Mouse (Mus musculus): ENCODE data around the gene Acot7. TPM values are rescaled to one million over a fixed set of nuclear protein-coding genes. Genes with fewer than 3 reads are reported as not detected.

The Acot7 gene
- polyA plus RNA-seq, 1 experiment, result 32.0 TPM

- H3K4me1 ChIP-seq (ENCODE audit: control insufficient read depth, insufficient read depth, low read length), result no peaks in the 10 kb centered on the region; the same call in 1 of the 2 replicates
- TF ChIP-seq POLR2A (IDR thresholded peaks at IDR 0.05; ENCODE audit: borderline replicate concordance, control insufficient read depth, low read depth, low read length) (no peak), CTCF (IDR thresholded peaks at IDR 0.05; ENCODE audit: control insufficient read depth, insufficient read depth, low read length) (no peak)
- no peak overlapping the region for H3K4me3 ChIP-seq (replicated peaks; ENCODE audit: control insufficient read depth, low read depth, low read length)
- WGBS, result 67% methylated on average over 8 of the region's 8 CpGs
- H3K27ac ChIP-seq (ENCODE audit: control insufficient read depth, insufficient read depth, low read depth, low read length, poor library complexity), result no peak overlapping the region
Observed at GRCm38 (mm10) chr4:152168052-152168451, 9.9 kb upstream of the Acot7 start.

- H3K27ac ChIP-seq (ENCODE audit: control insufficient read depth, insufficient read depth, low read depth, low read length, poor library complexity), result no peak overlapping the region
- TF ChIP-seq POLR2A (IDR thresholded peaks at IDR 0.05; ENCODE audit: borderline replicate concordance, control insufficient read depth, low read depth, low read length) (no peak), CTCF (IDR thresholded peaks at IDR 0.05; ENCODE audit: control insufficient read depth, insufficient read depth, low read length) (no peak)
- 78% methylated on average over 7 of the region's 7 CpGs for WGBS
- H3K4me3 ChIP-seq (replicated peaks; ENCODE audit: control insufficient read depth, low read depth, low read length), result no peak overlapping the region
- no peaks in the 10 kb centered on the region; the same call in 1 of the 2 replicates for H3K4me1 ChIP-seq (ENCODE audit: control insufficient read depth, insufficient read depth, low read length)
Observed at GRCm38 (mm10) chr4:152169103-152169502, 8.8 kb upstream of the Acot7 start.

GRCm38 (mm10) chr4:152170286-152170685 lies 7.6 kb upstream of the Acot7 start:
- TF ChIP-seq POLR2A (IDR thresholded peaks at IDR 0.05; ENCODE audit: borderline replicate concordance, control insufficient read depth, low read depth, low read length), result no peak
- TF ChIP-seq CTCF (IDR thresholded peaks at IDR 0.05; ENCODE audit: control insufficient read depth, insufficient read depth, low read length), result no peak
- Histone ChIP-seq H3K4me3 (replicated peaks; ENCODE audit: control insufficient read depth, low read depth, low read length) (no peak overlapping the region), H3K4me1 (ENCODE audit: control insufficient read depth, insufficient read depth, low read length) (no peaks in the 10 kb centered on the region; the same call in 1 of the 2 replicates), H3K27ac (ENCODE audit: control insufficient read depth, insufficient read depth, low read depth, low read length, poor library complexity) (no peak overlapping the region)
- WGBS, result 82% methylated on average over 10 of the region's 10 CpGs

GRCm38 (mm10) chr4:152171543-152171942 lies 6.4 kb upstream of the Acot7 start:
- Histone ChIP-seq H3K4me1 (ENCODE audit: control insufficient read depth, insufficient read depth, low read length) (no peaks in the 10 kb centered on the region; the same call in 1 of the 2 replicates), H3K27ac (ENCODE audit: control insufficient read depth, insufficient read depth, low read depth, low read length, poor library complexity) (no peak overlapping the region), H3K4me3 (replicated peaks; ENCODE audit: control insufficient read depth, low read depth, low read length) (no peak overlapping the region)
- peak; percentile 36; the same call in 1 of the 2 replicates for TF ChIP-seq CTCF (IDR thresholded peaks at IDR 0.05; ENCODE audit: control insufficient read depth, insufficient read depth, low read length)
- TF ChIP-seq POLR2A (IDR thresholded peaks at IDR 0.05; ENCODE audit: borderline replicate concordance, control insufficient read depth, low read depth, low read length), result no peak
- 72% methylated on average over 6 of the region's 6 CpGs for WGBS

GRCm38 (mm10) chr4:152173041-152173440 lies 4.9 kb upstream of the Acot7 start:
- TF ChIP-seq POLR2A (IDR thresholded peaks at IDR 0.05; ENCODE audit: borderline replicate concordance, control insufficient read depth, low read depth, low read length) (no peak), CTCF (IDR thresholded peaks at IDR 0.05; ENCODE audit: control insufficient read depth, insufficient read depth, low read length) (peak; percentile 98)
- H3K4me3 ChIP-seq (replicated peaks; ENCODE audit: control insufficient read depth, low read depth, low read length), result no peak overlapping the region
- 1% methylated on average over 5 of the region's 5 CpGs for WGBS
- no peaks in the 10 kb centered on the region; the same call in 1 of the 2 replicates for H3K4me1 ChIP-seq (ENCODE audit: control insufficient read depth, insufficient read depth, low read length)
- no peak overlapping the region for H3K27ac ChIP-seq (ENCODE audit: control insufficient read depth, insufficient read depth, low read depth, low read length, poor library complexity)

- WGBS, result 63% methylated on average over 9 of the region's 9 CpGs
- H3K4me3 ChIP-seq (replicated peaks; ENCODE audit: control insufficient read depth, low read depth, low read length), result no peak overlapping the region
- TF ChIP-seq CTCF (IDR thresholded peaks at IDR 0.05; ENCODE audit: control insufficient read depth, insufficient read depth, low read length) (no peak), POLR2A (IDR thresholded peaks at IDR 0.05; ENCODE audit: borderline replicate concordance, control insufficient read depth, low read depth, low read length) (no peak)
- no peaks in the 10 kb centered on the region; the same call in 1 of the 2 replicates for H3K4me1 ChIP-seq (ENCODE audit: control insufficient read depth, insufficient read depth, low read length)
- no peak overlapping the region for H3K27ac ChIP-seq (ENCODE audit: control insufficient read depth, insufficient read depth, low read depth, low read length, poor library complexity)
Observed at GRCm38 (mm10) chr4:152173956-152174355, 4.0 kb upstream of the Acot7 start.

GRCm38 (mm10) chr4:152176638-152177037 lies 1.3 kb upstream of the Acot7 start:
- Histone ChIP-seq H3K4me1 (ENCODE audit: control insufficient read depth, insufficient read depth, low read length) (peaks cover 2% of the 10 kb centered on the region; the same call in 1 of the 2 replicates), H3K4me3 (replicated peaks; ENCODE audit: control insufficient read depth, low read depth, low read length) (no peak overlapping the region), H3K27ac (ENCODE audit: control insufficient read depth, insufficient read depth, low read depth, low read length, poor library complexity) (no peak overlapping the region; the same call in 1 of the 2 replicates)
- WGBS, result 9% methylated on average over 3 of the region's 3 CpGs
- no peak for TF ChIP-seq POLR2A (IDR thresholded peaks at IDR 0.05; ENCODE audit: borderline replicate concordance, control insufficient read depth, low read depth, low read length)
- TF ChIP-seq CTCF (IDR thresholded peaks at IDR 0.05; ENCODE audit: control insufficient read depth, insufficient read depth, low read length), result no peak

GRCm38 (mm10) chr4:152177174-152177536 lies 779 bp upstream of the Acot7 start:
- Histone ChIP-seq H3K4me3 (replicated peaks; ENCODE audit: control insufficient read depth, low read depth, low read length) (peak overlapping the region; percentile 60), H3K27ac (ENCODE audit: control insufficient read depth, insufficient read depth, low read depth, low read length, poor library complexity) (peak overlapping the region; percentile 93), H3K4me1 (ENCODE audit: control insufficient read depth, insufficient read depth, low read length) (peaks cover 2% of the 10 kb centered on the region; the same call in 1 of the 2 replicates)
- TF ChIP-seq CTCF (IDR thresholded peaks at IDR 0.05; ENCODE audit: control insufficient read depth, insufficient read depth, low read length) (no peak), POLR2A (IDR thresholded peaks at IDR 0.05; ENCODE audit: borderline replicate concordance, control insufficient read depth, low read depth, low read length) (no peak)
- WGBS, result 13% methylated on average over 6 of the region's 6 CpGs
